Mouse (Mus musculus) C2C12 (cell line): Measurements from ENCODE around the gene Tmem33. TPM values are rescaled to one million over a fixed set of nuclear protein-coding genes. Genes with fewer than 3 reads are reported as not detected.

ENCODE experiments used
- H3K27me3 ChIP-seq: one replicate; pipeline ENCODE4 v1.6.1; 2011; ENCODE audit not compliant: control insufficient read depth, insufficient read depth, insufficient read length
- H3K36me3 ChIP-seq: one replicate; pipeline ENCODE4 v1.6.1; 2011; ENCODE audit not compliant: control insufficient read depth, insufficient read depth
- H3K4me3 ChIP-seq: one replicate; pipeline ENCODE4 v1.5.1; 2011; ENCODE audit warnings: mild to moderate bottlenecking, control low read depth; ENCODE audit not compliant: poor library complexity, insufficient read depth, severe bottlenecking
- H3K79me2 ChIP-seq: one replicate; pipeline ENCODE4 v1.6.1; 2011; ENCODE audit not compliant: control insufficient read depth, insufficient read depth
- H3K79me3 ChIP-seq: one replicate; pipeline ENCODE4 v1.6.1; 2011; ENCODE audit warnings: low read depth, control low read depth
- H3ac ChIP-seq: one replicate; pipeline ENCODE3; 2011; ENCODE audit warnings: low read depth; ENCODE audit not compliant: control insufficient read depth, insufficient read length
- CEBPB ChIP-seq: IDR thresholded peaks from one replicate; pipeline ENCODE4 v1.6.1; 2011; ENCODE audit warnings: low read depth, mild to moderate bottlenecking, control low read depth, moderate library complexity
- CTCF ChIP-seq: IDR thresholded peaks from one replicate; pipeline ENCODE4 v1.5.1; 2011; ENCODE audit not compliant: control insufficient read depth, insufficient read depth, insufficient read length
- FOSL1 ChIP-seq: IDR thresholded peaks from one replicate; pipeline ENCODE4 v1.8.0; 2011; ENCODE audit warnings: mild to moderate bottlenecking, low read length; ENCODE audit not compliant: poor library complexity, insufficient read depth, severe bottlenecking
- MAX ChIP-seq: IDR thresholded peaks from one replicate; pipeline ENCODE4 v1.6.1; 2011; ENCODE audit warnings: mild to moderate bottlenecking, control low read depth
- MYOD1 ChIP-seq: IDR thresholded peaks from one replicate; pipeline ENCODE4 v1.6.1; 2011; ENCODE audit warnings: low read depth; ENCODE audit not compliant: control insufficient read depth, insufficient read length
- MYOG ChIP-seq: IDR thresholded peaks from one replicate; pipeline ENCODE4 v1.6.1; 2011; ENCODE audit not compliant: control insufficient read depth, insufficient read length; ENCODE audit errors: extremely low read depth
- USF1 ChIP-seq: IDR thresholded peaks from one replicate; pipeline ENCODE4 v1.6.1; 2011; ENCODE audit warnings: low read depth, mild to moderate bottlenecking, control low read depth, moderate library complexity
- polyA plus RNA-seq: library from polyadenylated mRNA; unstranded; fragments of >200 nt; fragmentation: generic; extraction: Trizol; gene quantifications from one replicate; pipeline ENCODE4 v1.2.1, GENCODE M21; 2012; ENCODE audit warnings: missing spikeins

Gene Tmem33
- polyA plus RNA-seq, 1 experiment, result 56.7 TPM

DNA sequence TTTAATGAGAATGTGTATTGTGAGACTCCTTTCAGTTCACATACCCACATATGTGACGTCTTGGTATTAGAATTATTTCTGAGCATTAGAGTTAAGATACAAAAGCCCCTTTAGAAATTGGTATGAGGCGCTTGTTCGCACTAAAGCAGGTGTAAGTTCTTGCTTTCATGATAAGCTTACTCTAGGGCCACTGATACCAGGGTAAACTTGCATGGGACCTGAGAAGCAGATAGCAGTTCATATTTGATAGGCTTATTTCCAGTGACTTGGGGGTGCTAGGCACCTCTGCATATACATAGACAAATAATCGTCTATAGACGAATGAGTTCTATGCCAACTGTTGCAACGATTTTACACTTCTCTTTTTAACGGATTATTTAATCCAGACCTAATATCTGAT, 2.6 kb downstream of the Tmem33 start:
- TF ChIP-seq MYOG (no peak), USF1 (no peak), CEBPB (no peak), FOSL1 (no peak)
- Histone ChIP-seq H3K79me3 (peaks cover 35% of the 10 kb centered on the region), H3K27me3 (no peaks in the 10 kb centered on the region), H3K79me2 (peaks cover 56% of the 10 kb centered on the region), H3K36me3 (peaks cover 43% of the 10 kb centered on the region), H3ac (no peak overlapping the region), H3K4me3 (no peak overlapping the region)

GRCm38 (mm10) chr5:67266106-67266505, 5.7 kb downstream of the Tmem33 start:
- Histone ChIP-seq H3K27me3 (no peaks in the 10 kb centered on the region), H3K4me3 (no peak overlapping the region), H3K79me3 (peaks cover 33% of the 10 kb centered on the region), H3ac (no peak overlapping the region), H3K36me3 (peaks cover 48% of the 10 kb centered on the region), H3K79me2 (peaks cover 51% of the 10 kb centered on the region)
- TF ChIP-seq CEBPB (no peak), CTCF (no peak), MAX (no peak), MYOG (no peak), USF1 (no peak), FOSL1 (no peak), MYOD1 (no peak)

DNA sequence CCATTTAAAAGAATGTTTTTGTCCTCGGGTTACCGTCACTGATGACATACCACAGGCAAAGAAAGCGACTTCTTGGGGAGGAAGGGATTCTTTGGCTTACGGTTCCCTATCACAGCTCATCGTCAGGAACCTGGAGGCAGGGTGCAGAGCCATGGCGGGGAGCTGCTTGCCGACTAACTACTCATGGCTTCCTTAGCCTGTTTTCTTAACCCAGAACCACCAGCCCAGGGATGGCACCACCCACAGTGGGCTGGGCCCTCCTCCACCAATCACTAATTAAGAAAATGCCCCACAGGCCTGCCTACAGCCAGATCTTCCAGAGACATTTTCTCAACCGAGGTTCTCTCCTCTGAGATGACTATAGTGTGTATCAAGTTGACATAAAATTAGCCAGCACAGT, 8.9 kb downstream of the Tmem33 start:
- peaks cover 10% of the 10 kb centered on the region for H3K79me3 ChIP-seq
- peaks cover 33% of the 10 kb centered on the region for H3K36me3 ChIP-seq
- TF ChIP-seq MYOD1 (no peak), FOSL1 (no peak), CEBPB (no peak), MAX (no peak), CTCF (no peak), MYOG (no peak), USF1 (no peak)

GRCm38 (mm10) chr5:67279407-67279806, 19.0 kb downstream of the Tmem33 start:
- Histone ChIP-seq H3K4me3 (no peak overlapping the region), H3K79me3 (peaks cover 21% of the 10 kb centered on the region), H3K36me3 (peaks cover 49% of the 10 kb centered on the region), H3K79me2 (peaks cover 53% of the 10 kb centered on the region), H3ac (no peak overlapping the region), H3K27me3 (no peaks in the 10 kb centered on the region)
- TF ChIP-seq FOSL1, result no peak

More for the DNA sequence above, 8.9 kb downstream of the Tmem33 start:
- Histone ChIP-seq H3ac (no peak overlapping the region), H3K27me3 (no peaks in the 10 kb centered on the region), H3K79me2 (peaks cover 19% of the 10 kb centered on the region), H3K4me3 (no peak overlapping the region)

GRCm38 (mm10) chr5:67279840-67280239, 19.5 kb downstream of the Tmem33 start:
- no peak overlapping the region for H3K4me3 ChIP-seq
- TF ChIP-seq MAX (no peak), MYOG (no peak), CEBPB (no peak), USF1 (no peak), FOSL1 (no peak), CTCF (no peak), MYOD1 (no peak)
- peaks cover 54% of the 10 kb centered on the region for H3K36me3 ChIP-seq
- H3ac ChIP-seq, result no peak overlapping the region
- H3K79me2 ChIP-seq, result peaks cover 53% of the 10 kb centered on the region
- no peaks in the 10 kb centered on the region for H3K27me3 ChIP-seq
- H3K79me3 ChIP-seq, result peaks cover 21% of the 10 kb centered on the region

- Histone ChIP-seq H3ac (no peak overlapping the region), H3K79me3 (peaks cover 21% of the 10 kb centered on the region), H3K36me3 (peaks cover 59% of the 10 kb centered on the region), H3K27me3 (no peaks in the 10 kb centered on the region), H3K79me2 (peaks cover 53% of the 10 kb centered on the region), H3K4me3 (no peak overlapping the region)
- TF ChIP-seq MYOG, result no peak
- TF ChIP-seq FOSL1, result no peak
- no peak for TF ChIP-seq CTCF
- no peak for TF ChIP-seq MYOD1
- TF ChIP-seq MAX, result no peak
- no peak for TF ChIP-seq USF1
- TF ChIP-seq CEBPB, result no peak
These were observed 20.0 kb downstream of the Tmem33 start for GRCm38 (mm10) chr5:67280400-67280799.
